Mouse (Mus musculus): ENCODE measurements around the gene Kcna10.

DNA sequence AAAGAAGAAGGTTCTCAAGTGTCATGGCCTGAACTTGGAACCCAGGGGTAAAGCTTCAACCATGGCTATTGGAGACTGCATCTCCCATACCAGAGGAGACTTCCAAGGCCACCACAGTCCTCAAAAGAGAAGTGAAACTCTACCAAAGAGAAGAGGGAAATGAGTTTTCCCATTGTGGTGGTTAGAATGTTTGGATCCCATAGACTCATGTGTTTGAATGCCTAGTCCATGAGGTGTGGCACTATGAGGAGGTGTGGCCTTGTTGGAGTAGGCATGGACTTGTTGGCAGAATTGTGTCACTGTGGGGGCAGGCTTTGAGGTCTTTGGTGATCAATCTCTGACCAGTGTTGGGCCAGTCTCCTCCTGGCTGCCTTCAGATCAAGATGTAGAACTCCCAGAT is 22.3 kb downstream of the Kcna10 start:
- TF ChIP-seq POLR2A (IDR thresholded peaks at IDR 0.05; ENCODE audit: low read depth, low read length), result no peak
- no peak for TF ChIP-seq CTCF (IDR thresholded peaks at IDR 0.05; ENCODE audit: extremely low read depth, insufficient read length, insufficient replicate concordance, low read depth, low read length)

Measured in small intestine, adult 2 months (tissue).